Mouse (Mus musculus) regulatory T cell (primary cell): ENCODE results near the gene Adamts20.

ENCODE experiments used
- in situ Hi-C: fragments of 300-600 bp; cut with MboI, MseI; formaldehyde crosslinking; loops from one replicate; pipeline ENCODE4 v1.15.1; 2025; ENCODE audit warnings: high pct_unique_total_duplicates

The Adamts20 gene

DNA sequence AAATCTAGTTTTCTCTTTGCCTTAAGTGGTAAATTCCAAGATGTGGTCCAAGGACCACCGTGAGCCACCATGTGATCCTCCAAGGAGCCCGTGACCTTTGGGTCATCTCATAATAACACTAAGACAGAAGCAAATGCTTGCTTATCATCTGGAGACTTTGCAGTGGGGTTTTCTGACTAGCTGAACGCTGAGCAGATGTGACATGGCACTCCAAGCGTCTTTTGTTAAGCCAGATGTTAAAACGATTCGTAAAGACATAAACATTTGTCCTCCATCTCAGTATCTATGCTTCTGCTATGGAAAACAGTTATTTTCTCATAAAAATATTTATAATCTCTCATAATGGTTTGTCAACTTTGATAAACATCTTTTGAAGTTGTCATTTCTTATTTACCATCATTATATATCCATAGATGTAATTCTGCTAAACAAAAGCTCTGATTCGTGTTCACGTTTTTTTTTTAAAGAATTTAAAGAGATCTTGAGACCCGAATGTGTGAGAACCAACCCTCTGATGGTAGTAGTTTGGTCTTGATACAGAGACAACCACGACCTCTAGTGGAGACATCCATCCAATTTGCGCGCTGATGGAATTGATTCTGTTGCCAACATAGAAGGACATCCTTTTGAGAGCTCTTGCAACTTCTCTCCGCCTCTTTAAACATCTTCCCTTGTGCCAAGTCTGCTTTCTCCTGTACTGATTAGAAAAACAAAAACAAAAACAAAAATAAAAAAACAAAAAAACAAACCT lies 212.1 kb downstream of the Adamts20 start:
- in situ Hi-C loops: no loop called here

DNA sequence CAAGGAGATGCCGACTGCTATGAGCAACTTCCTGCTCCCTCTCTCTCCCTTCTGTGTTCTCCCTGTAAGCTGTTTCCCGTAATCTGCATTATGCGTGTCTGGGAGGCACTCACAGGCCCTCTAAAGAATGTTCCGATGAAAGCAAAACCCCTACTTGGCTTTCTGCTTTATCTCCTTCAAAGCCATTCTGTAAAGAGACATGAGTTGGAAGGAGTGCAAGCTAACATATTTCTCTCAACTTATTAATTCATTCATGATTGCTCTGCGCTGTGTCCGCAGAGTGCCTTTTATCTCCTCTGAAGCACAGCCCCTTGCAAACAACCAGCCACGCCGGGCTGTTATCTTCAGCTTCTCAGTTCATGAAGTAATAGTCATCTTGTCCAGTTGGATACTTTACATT lies 215.5 kb downstream of the Adamts20 start:
- in situ Hi-C loops: loop anchor here (10.0 kb wide), 1 partner anchor 655 kb away; the partner anchor contains the start of gene Prickle1

DNA sequence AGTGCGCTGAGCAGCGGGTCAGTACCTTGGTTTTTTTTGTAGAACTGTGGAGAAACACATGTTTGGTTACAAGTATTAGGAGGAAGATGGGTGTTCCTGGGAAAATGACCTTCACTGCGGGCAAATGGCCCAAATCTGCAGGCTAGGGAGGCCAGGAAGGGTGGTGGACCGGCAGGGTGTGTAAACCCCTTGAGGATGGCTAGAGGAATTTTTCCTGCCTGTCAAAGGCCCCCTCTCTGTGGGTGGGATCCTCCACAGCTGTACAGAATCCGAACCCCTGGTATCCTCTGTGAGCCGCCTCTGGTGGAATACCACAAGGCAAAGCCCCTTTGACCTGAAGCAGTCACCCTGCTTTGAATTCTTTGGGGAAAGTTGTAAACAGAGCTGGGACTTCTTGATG lies 216.8 kb downstream of the Adamts20 start:
- in situ Hi-C loops: loop anchor here (10.0 kb wide), 1 partner anchor 654 kb away; the partner anchor contains the start of gene Prickle1

DNA sequence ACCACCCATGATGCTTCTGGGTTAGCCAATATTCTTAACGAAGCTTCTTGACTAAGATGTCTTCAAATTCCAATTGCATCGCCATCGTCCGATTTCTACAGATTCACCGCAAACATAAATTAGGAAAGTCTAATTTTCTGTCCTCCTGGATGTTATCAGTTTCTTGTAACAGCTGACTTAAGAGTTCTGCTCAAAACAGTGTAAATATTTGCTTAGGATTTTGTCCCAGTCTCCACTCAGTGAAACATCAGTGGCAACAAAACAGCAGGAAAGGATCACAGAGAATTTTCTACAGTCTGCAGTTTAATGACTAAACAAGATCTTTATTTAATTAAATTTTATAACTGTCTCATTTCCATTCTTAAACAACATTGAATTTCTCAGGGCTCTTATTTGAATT lies 218.5 kb downstream of the Adamts20 start:
- in situ Hi-C loops: loop anchor here (10.0 kb wide), 1 partner anchor 652 kb away; the partner anchor contains the start of gene Prickle1

DNA sequence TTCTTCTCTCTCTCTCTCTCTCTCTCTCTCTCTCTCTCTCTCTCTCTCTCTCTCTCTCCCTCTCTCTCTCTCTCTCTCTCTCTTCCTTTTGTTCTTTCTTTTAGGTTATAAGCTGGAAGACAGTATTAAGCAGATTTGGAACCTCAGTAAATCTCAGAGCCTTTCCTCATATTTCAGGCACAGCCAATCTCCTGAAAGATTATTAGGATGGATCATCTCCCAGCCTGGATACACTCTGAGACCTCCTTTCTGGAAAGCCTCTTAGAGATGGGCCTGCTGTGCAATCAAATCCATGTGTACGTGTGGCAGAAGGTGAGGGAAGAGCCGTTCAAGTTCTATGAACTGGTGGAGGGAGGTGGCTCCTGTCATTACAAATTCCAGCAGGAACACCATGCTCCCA lies 220.9 kb downstream of the Adamts20 start:
- in situ Hi-C loops: loop anchor here (10.0 kb wide), 1 partner anchor 650 kb away; the partner anchor contains the start of gene Prickle1

DNA sequence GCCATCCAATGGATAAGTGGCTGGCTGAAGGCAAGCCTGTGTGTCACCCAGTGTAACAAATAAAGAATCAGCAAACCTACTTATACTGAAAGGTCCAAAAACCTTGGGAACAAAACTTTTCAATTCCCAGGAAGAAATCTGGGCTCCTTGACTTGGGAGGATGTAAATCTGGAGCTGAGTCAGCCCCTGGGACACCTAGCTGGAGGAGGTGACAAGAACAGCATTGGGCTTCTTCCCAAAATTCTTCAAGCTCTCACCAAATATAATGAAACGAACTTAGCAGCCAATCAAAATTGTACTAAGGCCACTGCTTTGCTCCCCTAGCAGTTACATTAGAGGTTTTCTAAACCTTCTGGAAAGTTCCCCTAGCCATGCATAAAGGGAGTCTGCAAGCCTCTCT lies 223.1 kb downstream of the Adamts20 start:
- in situ Hi-C loops: loop anchor here (10.0 kb wide), 1 partner anchor 647 kb away; the partner anchor contains the start of gene Prickle1

DNA sequence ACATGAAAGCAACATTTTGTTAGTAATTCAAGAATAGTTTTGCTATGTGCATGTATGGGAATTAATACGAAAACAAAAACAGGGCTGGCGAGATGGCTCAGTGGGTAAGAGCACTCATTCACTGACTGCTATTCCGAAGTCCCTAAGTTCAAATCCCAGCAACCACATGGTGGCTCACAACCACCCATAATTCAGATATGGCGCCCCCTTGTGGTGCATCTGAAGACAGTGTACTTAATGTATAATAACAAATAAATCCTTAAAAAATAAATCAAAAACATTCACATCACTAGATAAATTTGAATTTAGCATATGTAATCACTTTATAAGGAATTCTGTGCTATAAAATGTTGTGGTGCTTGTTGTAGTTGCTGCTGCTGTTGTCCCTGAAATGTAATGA lies 225.6 kb downstream of the Adamts20 start:
- in situ Hi-C loops: loop anchor here (10.0 kb wide), 2 partner anchors 245 to 645 kb away; partner anchors contain the start of gene Prickle1

DNA sequence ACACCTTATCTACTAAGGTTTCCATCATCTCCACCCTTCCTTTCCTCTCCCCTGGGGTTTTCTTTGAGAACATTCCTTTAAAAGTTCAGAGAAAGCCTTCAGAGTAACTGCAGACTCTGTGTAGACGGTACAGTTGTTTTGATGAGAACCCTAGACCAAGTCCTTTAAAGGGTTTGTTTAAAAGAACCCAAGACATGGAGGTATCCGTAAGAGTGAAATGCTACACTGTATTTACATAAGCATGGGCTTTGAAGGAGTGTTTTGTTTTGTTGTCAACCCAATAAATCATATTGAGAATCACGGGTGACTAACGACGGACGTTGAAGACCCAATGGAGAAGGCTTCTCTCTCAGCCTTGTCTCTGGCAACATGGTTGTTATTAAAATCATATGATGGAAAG lies 226.1 kb downstream of the Adamts20 start:
- in situ Hi-C loops: loop anchor here (10.0 kb wide), 1 partner anchor 244 kb away; no protein-coding TSS in a partner anchor

DNA sequence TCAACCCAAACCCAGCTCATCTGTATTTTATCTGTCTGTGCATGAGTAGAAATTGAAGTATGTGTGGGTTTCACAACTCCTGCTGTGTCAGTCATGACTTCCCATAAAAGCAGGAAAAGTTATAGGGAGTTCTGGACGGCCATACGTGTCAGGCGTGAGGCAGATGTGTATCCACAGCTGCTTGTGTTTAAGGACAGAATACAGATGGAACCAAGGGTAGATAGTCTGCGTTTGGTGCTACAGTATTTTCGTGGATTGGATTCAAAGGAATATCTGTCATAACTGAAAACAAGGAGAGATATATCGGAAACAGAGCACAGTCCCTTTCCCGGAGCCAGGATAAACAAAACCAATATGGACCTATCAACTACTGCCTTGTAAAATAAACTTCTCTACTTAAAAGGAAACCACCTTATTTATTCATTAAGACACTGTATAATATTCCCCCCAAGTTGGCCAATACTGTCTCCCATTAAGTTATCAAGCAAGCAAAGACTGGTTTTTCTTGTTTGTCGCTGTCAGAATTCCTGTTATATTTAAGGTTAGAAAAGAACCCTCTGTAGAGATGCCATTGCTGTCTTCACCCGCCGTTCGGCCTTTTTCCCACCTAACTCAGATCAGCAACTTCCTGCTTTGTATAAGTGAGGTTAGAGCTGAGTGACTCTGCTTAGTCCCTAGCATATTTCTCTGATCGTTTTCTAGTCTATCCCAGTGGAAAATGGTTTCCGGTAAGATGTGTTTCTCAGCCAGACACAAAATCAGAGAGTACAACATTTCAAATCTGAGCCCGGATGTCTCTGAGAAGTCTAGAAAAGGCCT lies 227.0 kb downstream of the Adamts20 start:
- in situ Hi-C loops: loop anchor here (10.0 kb wide), 1 partner anchor 243 kb away; no protein-coding TSS in a partner anchor

DNA sequence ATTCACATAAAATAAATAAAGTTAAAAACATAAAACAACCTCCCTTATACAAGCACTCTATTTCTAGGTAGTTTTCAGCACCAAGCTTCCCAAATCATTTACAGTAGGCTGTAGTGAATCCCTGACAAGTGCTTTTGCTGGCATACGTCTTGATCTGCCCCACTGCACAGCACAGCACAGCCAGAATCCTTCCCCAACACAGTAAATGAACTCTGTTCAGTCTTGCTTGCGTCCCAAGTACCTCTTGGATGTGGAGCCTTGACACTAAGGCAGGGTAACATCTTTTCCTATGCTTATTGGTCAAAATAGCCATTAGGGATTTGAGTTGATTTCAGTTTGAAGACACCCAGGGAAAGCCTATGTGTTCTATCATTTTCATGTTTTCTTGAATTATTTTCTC lies 228.5 kb downstream of the Adamts20 start:
- in situ Hi-C loops: loop anchor here (10.0 kb wide), 1 partner anchor 242 kb away; no protein-coding TSS in a partner anchor

DNA sequence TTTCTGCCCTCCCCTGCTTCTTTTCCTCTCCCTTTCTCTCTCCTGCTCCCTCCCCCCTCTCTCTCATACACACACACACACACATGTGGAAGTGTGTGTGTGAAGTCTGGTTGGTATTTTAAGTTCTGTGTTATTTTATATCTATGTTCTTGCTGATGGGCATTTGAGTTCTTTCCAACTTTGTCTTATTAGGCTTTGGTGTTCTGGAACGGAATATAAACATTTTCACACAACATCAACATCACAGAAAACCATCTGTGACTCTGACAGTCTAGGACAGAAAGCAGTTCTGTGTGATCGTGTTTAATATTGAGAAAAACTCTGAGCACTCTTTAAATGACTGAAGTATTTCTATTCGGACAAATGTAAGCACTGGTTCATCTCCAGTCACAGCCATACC lies 229.1 kb downstream of the Adamts20 start:
- in situ Hi-C loops: loop anchor here (10.0 kb wide), 1 partner anchor 241 kb away; no protein-coding TSS in a partner anchor

DNA sequence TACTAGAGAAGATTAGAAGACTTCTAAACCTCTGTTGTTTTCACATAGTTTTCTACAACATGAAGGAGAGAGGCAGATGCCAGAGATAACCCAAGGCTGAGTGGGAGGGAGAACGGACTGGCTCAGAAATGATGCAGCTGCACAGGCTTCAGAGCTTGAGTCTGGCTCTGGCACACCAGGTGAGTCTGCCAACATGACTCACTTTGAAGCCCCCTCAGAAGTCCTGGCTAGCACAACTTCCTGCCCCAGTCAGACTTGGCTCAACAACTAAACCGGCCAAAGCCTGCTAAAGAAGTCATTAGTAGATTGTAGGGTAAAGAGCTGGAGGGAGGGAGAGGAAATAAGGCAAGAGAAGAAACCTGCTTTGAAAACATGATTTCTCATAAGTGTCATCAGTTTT lies 230.0 kb downstream of the Adamts20 start:
- in situ Hi-C loops: loop anchor here (10.0 kb wide), 1 partner anchor 240 kb away; no protein-coding TSS in a partner anchor

DNA sequence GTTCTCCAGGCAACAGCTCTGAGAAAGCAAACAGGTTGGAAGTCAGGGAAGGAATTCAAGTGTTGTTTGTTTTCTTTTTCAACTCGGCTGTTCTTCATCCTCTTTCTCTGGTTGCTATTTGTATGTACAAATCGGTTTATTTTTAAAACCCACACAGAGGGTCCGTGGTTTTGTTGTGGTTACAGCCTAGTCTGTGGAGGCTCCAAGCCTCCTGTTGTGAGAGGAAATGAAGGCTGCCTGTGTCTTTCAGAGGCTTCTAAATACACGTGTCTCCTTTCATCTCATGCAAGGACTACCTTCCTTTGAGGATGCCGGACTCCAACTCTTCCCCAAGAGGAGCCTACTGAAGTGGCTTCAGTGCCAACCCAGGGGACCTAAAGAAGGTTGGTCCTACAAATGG lies 234.0 kb downstream of the Adamts20 start:
- in situ Hi-C loops: loop anchor here (10.0 kb wide), 1 partner anchor 236 kb away; no protein-coding TSS in a partner anchor

DNA sequence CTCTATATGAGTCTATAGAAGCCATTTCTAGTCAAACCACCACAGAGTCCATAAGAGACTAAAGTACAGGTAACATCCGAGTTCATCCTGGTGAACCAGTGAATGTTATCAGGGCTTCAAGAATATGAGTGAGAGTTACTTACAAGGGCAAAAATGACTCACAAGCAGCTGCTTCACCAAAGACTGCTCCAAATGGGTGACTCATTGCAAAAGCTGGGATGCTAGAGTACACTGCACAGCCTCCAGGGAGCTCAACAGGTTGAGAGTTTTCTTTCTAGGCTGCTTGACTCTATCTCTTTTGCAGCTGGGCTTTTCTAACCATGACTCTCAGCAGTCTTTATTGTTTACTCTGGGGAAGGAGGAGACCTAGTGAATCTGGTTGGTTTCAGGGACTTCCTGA lies 237.8 kb downstream of the Adamts20 start:
- in situ Hi-C loops: no loop called here

DNA sequence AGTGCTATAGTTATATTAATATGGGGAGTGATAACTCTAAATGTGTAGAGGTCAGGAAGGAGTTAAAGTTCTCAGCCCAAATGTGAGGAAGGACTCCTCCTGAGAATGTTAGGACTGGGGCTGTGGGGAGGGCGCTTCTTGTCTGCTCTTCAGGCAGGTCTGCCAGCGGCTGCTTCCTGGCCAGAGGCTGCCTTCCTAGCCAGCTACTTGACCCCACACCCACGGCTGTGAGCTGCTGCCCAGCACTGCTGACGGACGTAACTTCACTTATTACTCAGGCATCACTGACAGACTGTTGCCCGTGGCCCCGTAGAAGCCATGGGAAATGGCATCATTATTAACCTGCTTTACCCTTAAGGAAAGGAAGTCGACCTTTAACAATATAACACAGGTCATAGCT lies 242.1 kb downstream of the Adamts20 start:
- in situ Hi-C loops: no loop called here

DNA sequence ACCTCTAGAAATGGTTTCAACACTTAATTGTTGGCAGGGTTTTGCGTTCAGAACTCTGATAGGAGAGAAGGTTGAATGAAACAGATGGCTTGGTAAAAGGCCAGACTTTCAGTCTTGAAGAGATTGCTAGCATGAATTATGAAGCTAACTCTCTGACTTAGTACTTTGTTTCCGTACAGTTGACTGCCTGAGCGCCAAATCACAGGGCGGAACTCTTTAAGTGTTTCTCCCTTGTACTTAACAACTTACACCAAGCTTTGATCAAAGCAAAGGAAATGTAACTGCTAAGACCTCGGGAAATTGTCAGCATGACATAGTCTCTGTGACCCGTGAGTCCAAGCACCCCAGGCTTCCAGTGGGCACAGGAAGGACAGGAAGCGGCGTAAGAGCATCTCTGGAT lies 244.5 kb downstream of the Adamts20 start:
- in situ Hi-C loops: no loop called here
